Mouse (Mus musculus): ENCODE results near the gene Cacnb4.
A peak's percentile ranks its signal among the peaks of the same experiment; 100 is the strongest.

The Cacnb4 gene

GRCm38 (mm10) chr2:52647255-52647998, 29.2 kb downstream of the Cacnb4 start:
- no peak for DNase-seq

GRCm38 (mm10) chr2:52643657-52644056, 33.0 kb downstream of the Cacnb4 start:
- DNase-seq = no peak

GRCm38 (mm10) chr2:52639530-52639875, 37.1 kb downstream of the Cacnb4 start:
- DNase-seq = no peak

- no peak for DNase-seq
These were observed 37.6 kb downstream of the Cacnb4 start for GRCm38 (mm10) chr2:52638857-52639529.

DNA sequence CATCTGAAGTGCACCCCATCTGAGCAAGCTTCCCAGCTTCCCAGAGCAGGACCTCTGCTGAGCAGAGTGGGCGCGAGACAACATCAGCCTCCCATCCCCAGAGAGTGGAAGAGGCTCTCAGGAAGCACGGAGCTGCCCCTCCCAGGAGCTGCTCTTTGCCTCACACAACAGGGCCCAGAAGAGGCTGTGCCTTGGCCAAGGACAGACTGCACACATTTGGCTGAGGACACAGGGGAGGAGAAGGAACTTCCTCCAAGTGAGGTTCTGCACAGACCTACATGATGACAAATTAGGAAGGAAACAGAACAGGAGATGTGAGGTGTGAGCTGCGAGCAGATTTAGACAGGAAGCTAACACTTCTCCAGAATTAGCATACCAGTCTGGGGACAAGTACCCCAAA, 38.4 kb downstream of the Cacnb4 start:
- DNase-seq = no peak

- no peak for DNase-seq
These were observed 40.6 kb downstream of the Cacnb4 start for GRCm38 (mm10) chr2:52636051-52636450.

DNA sequence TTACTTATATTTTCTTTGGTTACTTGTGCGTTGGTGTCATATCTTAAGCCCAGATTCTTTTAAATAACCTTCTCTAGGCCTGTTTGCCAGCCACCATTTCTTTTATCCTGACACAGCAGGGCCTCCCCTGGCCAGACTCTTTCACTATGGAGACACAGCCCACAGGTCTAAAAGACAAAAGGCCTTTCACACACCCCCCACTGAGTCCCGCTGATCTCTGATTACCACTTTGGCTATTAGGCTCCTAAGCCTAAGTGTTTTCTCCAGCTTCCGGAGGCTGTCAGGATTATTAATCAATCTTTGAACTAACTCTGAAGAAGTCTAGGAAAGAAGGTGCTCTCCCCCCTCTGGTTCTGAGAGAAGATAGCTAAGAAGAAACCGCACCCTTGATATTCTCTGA, 41.3 kb downstream of the Cacnb4 start:
- no peak for DNase-seq

DNA sequence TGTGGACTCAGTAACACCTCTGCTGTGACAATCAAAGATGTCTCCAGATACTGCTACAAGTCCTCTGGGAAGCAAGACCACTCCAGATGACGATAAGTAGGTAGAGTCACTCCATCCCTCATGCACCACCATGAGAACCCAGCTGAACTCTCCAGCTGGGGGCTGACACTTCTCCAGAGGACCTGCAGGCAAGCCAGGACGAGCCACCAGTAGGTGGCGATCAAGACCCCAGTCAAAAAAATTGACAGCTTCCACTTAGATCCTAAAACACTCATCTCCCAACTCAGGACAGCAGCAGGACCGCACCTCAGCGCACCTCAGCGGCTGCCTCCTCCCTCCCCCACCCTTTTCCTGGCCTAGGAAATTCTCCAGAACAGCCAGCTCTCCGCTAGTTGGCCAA, 43.8 kb downstream of the Cacnb4 start:
- peak; percentile 75 for DNase-seq

DNA sequence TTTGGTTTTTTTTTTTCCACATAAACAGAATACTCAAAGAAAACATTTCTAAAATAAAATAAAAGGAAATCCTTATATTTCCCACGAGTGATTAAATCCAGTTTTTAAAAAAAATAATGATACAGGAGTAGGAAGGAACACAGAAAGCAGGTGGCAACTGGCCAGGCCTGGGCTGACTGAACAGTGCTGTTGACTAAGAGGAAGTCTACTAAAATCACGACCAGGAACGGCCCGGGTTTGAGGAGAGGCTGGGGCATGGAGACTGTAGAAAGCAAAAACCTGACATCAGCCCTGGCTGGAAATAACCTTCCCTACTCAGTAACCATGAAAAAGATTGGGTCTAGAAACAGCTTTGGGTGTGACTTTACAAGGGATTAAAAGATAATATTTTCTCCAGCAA, 48.4 kb downstream of the Cacnb4 start:
- no peak for DNase-seq

DNA sequence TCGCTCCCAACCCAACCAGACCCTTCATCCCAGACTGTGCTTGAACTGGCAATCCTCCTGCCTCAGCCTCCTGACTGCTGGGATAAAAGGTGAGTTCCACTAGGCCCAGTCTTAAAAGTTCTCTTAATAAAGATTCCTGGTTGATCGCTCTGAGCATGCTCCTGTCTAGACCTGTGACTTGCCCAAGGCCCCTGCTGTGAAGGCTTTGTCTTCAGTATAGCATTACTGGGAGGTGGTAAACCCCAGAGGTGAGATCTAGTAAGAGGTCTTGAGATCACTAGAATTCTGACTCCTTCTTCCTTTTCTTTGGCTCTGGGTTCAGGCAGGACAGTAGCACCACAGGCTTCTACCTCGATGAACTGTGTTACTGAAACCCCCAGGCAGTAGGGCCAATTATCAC, 50.4 kb downstream of the Cacnb4 start:
- DNase-seq = no peak

DNA sequence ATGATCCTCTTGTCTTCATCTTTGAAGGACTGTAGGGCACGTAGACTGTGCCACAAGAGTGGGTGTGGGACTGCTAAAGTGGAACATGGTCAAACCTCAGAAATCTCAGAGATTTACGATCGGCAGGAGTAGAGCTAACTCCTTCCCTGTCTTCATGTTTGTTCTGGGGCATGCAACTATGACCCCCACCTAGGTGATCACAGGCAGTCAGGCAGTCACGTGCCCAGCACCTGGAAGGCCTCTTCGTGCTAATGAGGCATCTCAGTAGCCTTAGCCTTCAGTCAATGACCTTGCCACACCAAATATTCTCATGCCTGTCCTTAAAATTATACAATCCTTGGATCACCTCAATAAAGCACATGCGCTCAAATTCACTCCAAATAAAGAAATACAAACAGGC, 50.9 kb downstream of the Cacnb4 start:
- no peak for DNase-seq

DNA sequence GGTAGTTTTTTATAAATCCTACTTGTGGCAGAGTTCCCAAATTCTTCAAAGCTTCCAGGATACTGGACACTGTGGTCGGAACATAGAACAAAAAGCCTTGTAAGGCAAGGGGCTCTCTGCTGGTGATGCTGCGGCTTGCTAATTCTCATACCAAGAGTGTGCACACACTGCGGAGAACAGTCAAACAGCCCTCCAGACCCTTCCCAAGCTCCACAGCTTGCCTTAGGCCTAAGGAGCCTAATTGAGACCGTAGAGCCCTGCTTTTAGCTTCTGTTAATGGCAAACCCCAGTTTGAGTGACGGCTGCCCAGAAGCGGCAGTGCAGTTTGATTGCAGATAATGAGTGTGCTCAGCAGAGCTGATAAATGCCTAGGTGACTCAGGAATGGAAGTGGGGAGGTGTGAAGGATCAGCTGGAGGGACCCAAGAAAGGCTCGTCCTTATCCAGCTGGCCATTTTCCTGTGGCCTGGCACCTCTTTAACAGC, 52.7 kb downstream of the Cacnb4 start:
- DNase-seq = no peak

- no peak for DNase-seq
These were observed 53.2 kb downstream of the Cacnb4 start for GRCm38 (mm10) chr2:52623461-52623860.

GRCm38 (mm10) chr2:52622616-52623015, 54.0 kb downstream of the Cacnb4 start:
- DNase-seq = no peak

DNA sequence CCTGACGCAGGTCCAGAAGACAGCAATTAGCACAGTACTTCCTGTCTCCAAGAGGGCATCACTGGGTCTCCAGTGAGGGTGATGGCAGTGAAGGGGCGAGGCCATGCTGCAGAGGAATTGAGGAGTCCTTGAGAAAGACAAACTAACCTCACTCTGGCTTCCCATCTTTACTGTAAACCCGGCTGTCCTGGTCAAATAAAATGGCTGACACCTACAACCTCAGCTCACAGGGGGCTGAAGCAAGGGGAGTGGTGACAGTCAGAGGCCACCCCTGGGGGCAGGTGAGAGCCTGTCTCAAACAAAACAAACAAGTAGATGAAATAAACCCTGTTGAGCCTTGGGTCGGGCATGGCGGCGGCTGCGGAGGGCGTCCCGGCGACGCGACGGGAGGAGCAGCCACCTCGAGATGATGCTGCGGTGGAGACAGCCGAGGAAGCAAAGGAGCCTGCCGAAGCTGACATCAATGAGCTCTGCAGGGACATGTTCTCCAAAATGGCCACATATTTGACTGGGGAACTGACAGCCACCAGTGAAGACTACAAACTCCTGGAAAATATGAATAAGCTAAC, 57.1 kb downstream of the Cacnb4 start:
- no peak for DNase-seq

DNA sequence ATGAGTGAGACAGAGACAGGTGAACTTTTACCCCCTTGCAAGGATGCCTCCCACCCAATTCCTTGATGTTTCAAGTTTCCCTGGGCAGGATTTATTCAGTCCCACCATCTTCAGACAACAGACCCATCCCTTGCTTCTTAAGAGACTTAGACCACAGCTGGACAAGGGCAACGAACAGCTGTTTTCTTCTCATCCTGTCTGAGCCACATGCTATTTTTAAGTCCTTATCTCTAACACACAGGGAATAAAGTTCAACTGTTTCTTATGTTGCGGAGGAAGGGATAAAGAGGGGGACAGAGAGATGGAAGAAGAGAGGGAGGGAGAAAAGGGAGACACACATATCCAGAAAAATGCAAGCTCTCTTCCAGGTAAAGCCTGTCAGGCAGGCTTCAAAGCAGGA, 57.8 kb downstream of the Cacnb4 start:
- no peak for DNase-seq

DNA sequence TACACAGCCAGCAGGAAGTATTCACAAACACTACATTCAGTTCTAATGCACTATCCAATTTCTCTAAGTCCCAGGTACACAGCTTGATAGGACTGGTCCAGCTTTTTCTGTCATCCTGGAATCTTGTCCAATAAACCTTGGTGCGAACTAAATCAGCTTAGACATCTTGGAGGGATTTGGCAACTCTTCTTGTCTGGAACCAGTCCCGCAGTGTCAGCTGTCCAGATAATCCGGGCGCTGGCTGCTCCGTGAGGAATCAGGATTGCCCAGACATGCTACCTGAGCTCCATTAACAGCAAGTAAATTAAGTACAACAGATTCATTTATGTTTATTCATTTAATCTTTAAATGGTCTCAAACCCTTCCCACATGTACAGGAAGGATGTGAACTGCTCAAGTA, 61.2 kb downstream of the Cacnb4 start:
- DNase-seq = no peak

- DNase-seq = no peak
These were observed 62.7 kb downstream of the Cacnb4 start for GRCm38 (mm10) chr2:52613888-52614287.

DNA sequence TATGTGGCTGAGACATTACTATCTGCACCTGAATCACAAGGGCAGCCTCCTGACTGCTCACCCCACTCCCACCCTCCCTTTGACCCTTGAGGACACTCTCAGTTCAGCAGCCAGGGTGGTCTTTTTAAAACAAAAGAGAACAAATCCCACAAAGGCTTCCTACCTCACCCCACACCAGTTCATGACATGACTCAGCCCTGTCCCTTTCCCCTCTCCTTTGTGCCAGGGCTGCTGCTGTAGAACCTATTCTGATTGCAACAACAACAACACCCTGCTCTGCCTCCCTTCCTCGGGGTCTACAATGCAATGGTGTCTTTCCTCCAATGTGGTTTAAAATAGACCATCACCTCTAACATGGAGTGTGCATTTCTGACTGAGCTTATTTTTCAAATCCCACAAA, 67.1 kb downstream of the Cacnb4 start:
- DNase-seq = no peak

DNA sequence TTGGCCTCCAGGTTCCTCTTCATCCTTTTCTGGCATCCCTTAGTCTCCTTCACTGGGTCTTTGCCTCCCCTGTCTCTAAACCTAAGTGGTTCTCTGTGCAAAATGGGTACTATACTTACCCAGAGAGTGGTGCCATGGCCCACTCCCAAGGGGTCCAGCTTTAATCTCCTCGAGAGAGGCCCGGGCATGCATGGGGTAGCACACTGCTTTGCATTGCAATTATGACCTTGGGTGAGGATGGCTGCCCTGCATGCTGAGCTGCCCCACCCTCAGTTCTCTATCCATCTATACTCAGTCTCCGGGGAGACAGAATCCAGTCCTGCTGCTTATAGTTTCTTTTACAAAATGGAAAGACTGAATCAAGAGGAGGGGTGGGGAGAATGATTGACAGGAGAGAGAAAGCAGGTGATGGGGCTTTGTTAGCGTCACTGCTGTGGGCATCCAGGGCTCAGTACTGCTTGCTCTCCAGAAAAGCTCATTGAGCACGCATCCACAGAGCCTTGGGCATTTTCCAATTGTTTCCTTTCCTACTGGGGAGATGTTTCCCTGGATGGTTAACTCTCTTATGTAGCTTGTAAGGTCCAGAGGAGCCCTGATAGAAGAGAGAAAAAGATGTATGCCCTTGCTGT, 68.7 kb downstream of the Cacnb4 start:
- no peak for DNase-seq

DNA sequence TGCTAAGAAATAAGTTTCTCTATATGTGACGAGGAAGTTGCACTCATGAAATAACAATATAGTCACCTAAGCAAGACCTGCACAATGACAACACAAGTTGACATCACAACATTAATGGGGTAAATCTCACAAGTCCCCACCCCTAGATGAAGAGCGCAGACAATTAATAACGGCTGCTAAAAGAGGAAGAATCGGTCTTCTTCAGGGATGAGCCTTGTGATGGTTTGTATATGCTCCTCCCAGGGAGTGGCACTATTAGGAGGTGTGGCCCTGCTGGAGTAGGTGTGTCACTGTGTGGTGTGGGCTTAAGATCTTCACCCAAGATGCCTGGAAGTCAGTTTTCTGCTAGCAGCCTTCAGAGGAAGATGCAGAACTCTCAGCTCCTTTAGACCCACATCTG, 70.3 kb downstream of the Cacnb4 start:
- DNase-seq = no peak

DNA sequence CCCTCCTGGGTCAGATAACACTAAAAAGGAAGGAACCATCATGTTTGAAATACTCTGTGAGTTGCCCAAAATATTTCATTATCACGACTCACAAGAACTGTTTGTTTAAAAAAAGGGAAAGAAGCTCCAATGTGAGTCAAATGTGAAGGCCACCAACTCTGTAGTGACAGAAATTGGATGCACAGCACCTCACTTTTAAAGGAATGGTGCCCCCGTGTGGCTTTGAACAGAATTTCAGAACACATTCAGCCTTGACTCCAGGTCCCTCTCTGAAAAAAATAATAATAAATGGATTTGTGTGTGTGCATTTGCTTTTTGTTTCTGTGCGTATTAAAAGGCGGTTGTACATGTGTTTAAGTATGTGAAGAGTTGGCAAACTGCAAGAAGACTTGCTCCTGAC, 71.3 kb downstream of the Cacnb4 start:
- peak; percentile 70 for DNase-seq

- no peak for DNase-seq
These were observed 72.0 kb downstream of the Cacnb4 start for GRCm38 (mm10) chr2:52604651-52605020.

All from thymus, postnatal 4 days (tissue).